Mouse (Mus musculus) E14TG2a.4 (cell line): ENCODE results near the gene Acot2.

ENCODE experiments used
- CTCF ChIP-seq: conservative IDR thresholded peaks from 2 replicates; pipeline ENCODE4 v1.5.1; 2014; ENCODE audit warnings: low read length
- NANOG ChIP-seq: IDR thresholded peaks from 2 replicates; pipeline ENCODE4 v1.6.1; 2014; ENCODE audit warnings: borderline replicate concordance, low read length, mixed read lengths

- TF ChIP-seq CTCF (no peak), NANOG (no peak)
Measured at GRCm38 (mm10) chr12:84034108-84034507, 46.4 kb downstream of the Acot2 start.
